Mouse (Mus musculus) G1E (cell line): ENCODE data around the gene Sfrp4.

Source experiments
- CTCF ChIP-seq: IDR thresholded peaks from 2 replicates; pipeline ENCODE4 v1.5.1; 2012; ENCODE audit warnings: low read depth, low read length, inconsistent platforms, mixed read lengths
- GATA2 ChIP-seq: IDR thresholded peaks from 2 replicates; pipeline ENCODE4 v1.6.1; 2012; ENCODE audit warnings: low read depth, low read length, inconsistent platforms, borderline replicate concordance
- TAL1 ChIP-seq: conservative IDR thresholded peaks from 2 replicates; pipeline ENCODE4 v1.6.1; 2012; ENCODE audit warnings: low read depth, low read length, inconsistent platforms, mixed read lengths

- TF ChIP-seq CTCF = no peak
- TF ChIP-seq TAL1 = no peak
- TF ChIP-seq GATA2 = no peak
Observed at GRCm38 (mm10) chr13:19608120-19608519, 14.8 kb upstream of the Sfrp4 start.
